Mouse (Mus musculus) liver, embryonic 15.5 days (tissue): ENCODE data around the gene Hist1h4f. TPM values are rescaled to one million over a fixed set of nuclear protein-coding genes. Genes with fewer than 3 reads are reported as not detected.
"Not testable (repeated sequence)": the region's sequence is repeated elsewhere in the genome, so short reads cannot be mapped to it uniquely, and the experiment has no call there.

Experiments
- ATAC-seq: fragments of 200-750 bp; cut with Nextera tagmentation; 2 replicates; pipeline ENCODE4 v1.8.0; 2017; ENCODE audit warnings: moderate number of reproducible peaks, mild to moderate bottlenecking, moderate library complexity; ENCODE audit not compliant: insufficient read depth
- H3K27ac ChIP-seq: fragments of 300-500 bp; sonication (generic); replicated peaks from 2 replicates; pipeline ENCODE4 v1.5.1; 2015; ENCODE audit warnings: mild to moderate bottlenecking, inconsistent platforms
- H3K27me3 ChIP-seq: fragments of 300-500 bp; sonication (generic); 2 replicates; pipeline ENCODE4 v1.6.1; 2015; ENCODE audit warnings: mild to moderate bottlenecking, inconsistent platforms
- H3K36me3 ChIP-seq: fragments of 300-500 bp; sonication (generic); replicated peaks from 2 replicates; pipeline ENCODE4 v1.6.1; 2015; ENCODE audit warnings: moderate library complexity, mild to moderate bottlenecking, inconsistent platforms
- H3K4me1 ChIP-seq: fragments of 300-500 bp; sonication (generic); replicated peaks from 2 replicates; pipeline ENCODE4 v1.6.1; 2015; ENCODE audit warnings: inconsistent platforms
- H3K4me2 ChIP-seq: fragments of 300-500 bp; sonication (generic); 2 replicates; pipeline ENCODE4 v1.6.1; 2015; ENCODE audit warnings: moderate library complexity, mild to moderate bottlenecking, inconsistent platforms
- H3K4me3 ChIP-seq: fragments of 300-500 bp; sonication (generic); replicated peaks from 2 replicates; pipeline ENCODE4 v1.5.1; 2015; ENCODE audit warnings: mild to moderate bottlenecking, inconsistent platforms
- H3K9ac ChIP-seq: fragments of 300-500 bp; sonication (generic); 2 replicates; pipeline ENCODE4 v1.6.1; 2015; ENCODE audit warnings: moderate library complexity, mild to moderate bottlenecking, inconsistent platforms
- H3K9me3 ChIP-seq: fragments of 300-500 bp; sonication (generic); replicated peaks from 2 replicates; pipeline ENCODE4 v1.6.1; 2016; ENCODE audit warnings: inconsistent platforms
- WGBS: fragments of 180-500 bp; shearing (Covaris S2); methylation state at CpG from one replicate; pipeline ENCODE4 v1.1.7; 2015; ENCODE audit warnings: mixed read lengths; ENCODE audit not compliant: insufficient replicate concordance; 5-methylcytosine and 5-hydroxymethylcytosine counted together
- polyA plus RNA-seq: library from polyadenylated mRNA; unstranded; fragments of >200 nt; fragmentation: Nextera tagmentation; extraction: Ambion mirVana; gene quantifications from 2 replicates; pipeline ENCODE4 v1.2.1, GENCODE M21; 2015

Hist1h4f gene
- polyA plus RNA-seq, 1 experiment from 2014 or later = 1.4 TPM

GRCm38 (mm10) chr13:23585442-23586098 lies 34.1 kb upstream of the Hist1h4f start:
- Histone ChIP-seq H3K9ac (peak overlapping the region; percentile 78), H3K4me2 (peak overlapping the region; percentile 74), H3K4me3 (peak overlapping the region; percentile 60), H3K4me1 (peaks cover 55% of the 10 kb centered on the region), H3K27ac (peak overlapping the region; percentile 97)
- H3K36me3 ChIP-seq, H3K27me3 ChIP-seq, H3K9me3 ChIP-seq: not testable (repeated sequence)
- WGBS = under 1% methylated on average over 23 of the region's 36 CpGs
- peak; percentile 75 for ATAC-seq

- peak; percentile 3 for ATAC-seq
- Histone ChIP-seq H3K27me3 (no peaks in the 10 kb centered on the region), H3K36me3 (no peaks in the 10 kb centered on the region), H3K4me3 (peak overlapping the region; percentile 60), H3K4me2 (peak overlapping the region; percentile 74), H3K9me3 (no peaks in the 10 kb centered on the region), H3K9ac (peak overlapping the region; percentile 78), H3K4me1 (peaks cover 61% of the 10 kb centered on the region), H3K27ac (peak overlapping the region; percentile 97)
- under 1% methylated on average over 21 of the region's 21 CpGs for WGBS
These were observed 33.6 kb upstream of the Hist1h4f start for GRCm38 (mm10) chr13:23585029-23585441.

DNA sequence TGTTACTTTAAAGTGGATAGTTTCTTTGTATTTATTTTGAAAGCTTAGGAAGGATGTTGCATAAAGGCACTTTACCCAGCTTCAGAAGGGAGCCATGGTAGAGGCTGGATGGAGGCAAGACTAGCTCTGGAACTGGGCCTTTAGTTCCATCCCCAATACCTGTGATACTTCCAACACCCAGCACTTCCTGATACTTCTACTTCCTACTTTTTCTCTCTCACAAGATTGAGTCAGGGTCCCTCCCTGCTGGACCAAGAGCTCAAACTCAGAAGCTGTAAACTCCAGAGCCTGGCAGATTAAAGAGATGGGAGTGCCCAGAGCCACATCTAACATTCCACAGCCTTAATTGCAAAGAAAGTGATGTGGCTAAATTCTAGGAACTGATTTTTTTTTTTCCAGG lies 32.9 kb upstream of the Hist1h4f start:
- Histone ChIP-seq H3K4me2 (peak overlapping the region; percentile 74), H3K27me3 (no peaks in the 10 kb centered on the region), H3K9ac (peak overlapping the region; percentile 78), H3K9me3 (no peaks in the 10 kb centered on the region), H3K27ac (peak overlapping the region; percentile 97), H3K4me1 (peaks cover 63% of the 10 kb centered on the region), H3K36me3 (no peaks in the 10 kb centered on the region), H3K4me3 (peak overlapping the region; percentile 60)
- no peak for ATAC-seq

- Histone ChIP-seq H3K27me3 (no peaks in the 10 kb centered on the region), H3K36me3 (no peaks in the 10 kb centered on the region), H3K4me1 (peaks cover 62% of the 10 kb centered on the region), H3K27ac (peak overlapping the region; percentile 97), H3K9me3 (no peaks in the 10 kb centered on the region), H3K9ac (peak overlapping the region; percentile 78), H3K4me3 (peak overlapping the region; percentile 60), H3K4me2 (peak overlapping the region; percentile 74)
- no peak for ATAC-seq
These were observed 32.1 kb upstream of the Hist1h4f start for GRCm38 (mm10) chr13:23583387-23584068.

DNA sequence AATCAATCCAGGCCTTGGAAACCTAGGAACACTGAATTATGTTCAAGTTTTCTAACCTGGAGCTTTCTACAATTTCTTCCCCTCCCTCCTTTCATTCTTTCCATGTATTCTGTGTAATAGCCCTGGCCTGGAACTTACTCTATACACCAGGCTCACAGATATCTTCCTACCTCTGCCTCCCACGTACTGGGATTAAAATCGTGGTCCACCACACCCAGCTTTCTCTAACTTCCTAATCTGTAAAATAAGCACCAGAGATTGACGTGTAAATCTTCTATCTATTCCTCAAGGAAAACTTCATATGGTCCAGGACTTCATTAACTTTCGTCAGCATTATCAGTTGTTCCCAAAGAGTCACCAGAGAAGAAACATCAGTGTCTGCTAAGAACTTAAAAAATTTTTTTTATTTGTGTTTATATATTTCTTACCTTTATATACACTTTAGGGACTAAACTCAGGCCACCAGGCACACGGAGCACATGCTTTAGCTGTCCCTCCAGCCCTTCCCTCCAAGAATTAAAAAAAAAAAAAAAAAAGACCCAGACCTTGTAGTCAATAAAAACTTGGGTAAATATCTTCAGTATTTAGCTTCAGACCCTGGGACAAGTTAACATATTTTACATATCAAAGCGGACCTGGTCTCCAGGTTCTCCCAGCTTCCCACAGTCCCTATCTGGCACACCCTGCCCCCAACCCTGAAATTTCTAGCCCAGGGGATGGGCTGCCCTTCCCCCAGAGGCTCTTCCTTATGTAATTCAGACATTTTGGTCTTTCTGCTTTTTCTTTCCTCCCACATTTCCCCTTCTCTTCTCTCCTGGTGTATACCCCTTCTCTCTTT lies 31.0 kb upstream of the Hist1h4f start:
- Histone ChIP-seq H3K27me3 (no peaks in the 10 kb centered on the region), H3K9me3 (no peaks in the 10 kb centered on the region), H3K4me3 (peak overlapping the region; percentile 60), H3K27ac (peak overlapping the region; percentile 97), H3K36me3 (no peaks in the 10 kb centered on the region), H3K4me1 (peaks cover 63% of the 10 kb centered on the region), H3K9ac (peak overlapping the region; percentile 78), H3K4me2 (peak overlapping the region; percentile 74)
- 7% methylated on average over 6 of the region's 6 CpGs for WGBS
- peak; percentile 1; the same call in 1 of the 2 replicates for ATAC-seq

GRCm38 (mm10) chr13:23581408-23582218 lies 30.2 kb upstream of the Hist1h4f start, which contains the start of gene Hist1h4d:
Gene Hist1h4d, plus strand, starts transcription at chr13:23581598.
- Histone ChIP-seq H3K27ac (peak within 1 kb of the TSS; percentile 97), H3K36me3 (no peaks in the 10 kb centered on the region), H3K9me3 (no peaks in the 10 kb centered on the region), H3K4me3 (peak within 1 kb of the TSS; percentile 60), H3K9ac (peak within 1 kb of the TSS; percentile 78), H3K27me3 (no peaks in the 10 kb centered on the region), H3K4me1 (peaks cover 65% of the 10 kb centered on the region), H3K4me2 (peak within 1 kb of the TSS; percentile 74)
- peak; percentile 80 for ATAC-seq
- under 1% methylated on average over 43 of the region's 43 CpGs for WGBS

- Histone ChIP-seq H3K9ac (peak overlapping the region; percentile 46), H3K4me2 (peak overlapping the region; percentile 77), H3K27ac (peak overlapping the region; percentile 96), H3K4me3 (peak overlapping the region; percentile 27), H3K4me1 (peaks cover 56% of the 10 kb centered on the region), H3K36me3 (no peaks in the 10 kb centered on the region), H3K9me3 (no peaks in the 10 kb centered on the region), H3K27me3 (no peaks in the 10 kb centered on the region)
- 77% methylated on average over 1 of the region's 1 CpGs for WGBS
- ATAC-seq = no peak
These were observed 26.4 kb upstream of the Hist1h4f start for GRCm38 (mm10) chr13:23577835-23578234.

DNA sequence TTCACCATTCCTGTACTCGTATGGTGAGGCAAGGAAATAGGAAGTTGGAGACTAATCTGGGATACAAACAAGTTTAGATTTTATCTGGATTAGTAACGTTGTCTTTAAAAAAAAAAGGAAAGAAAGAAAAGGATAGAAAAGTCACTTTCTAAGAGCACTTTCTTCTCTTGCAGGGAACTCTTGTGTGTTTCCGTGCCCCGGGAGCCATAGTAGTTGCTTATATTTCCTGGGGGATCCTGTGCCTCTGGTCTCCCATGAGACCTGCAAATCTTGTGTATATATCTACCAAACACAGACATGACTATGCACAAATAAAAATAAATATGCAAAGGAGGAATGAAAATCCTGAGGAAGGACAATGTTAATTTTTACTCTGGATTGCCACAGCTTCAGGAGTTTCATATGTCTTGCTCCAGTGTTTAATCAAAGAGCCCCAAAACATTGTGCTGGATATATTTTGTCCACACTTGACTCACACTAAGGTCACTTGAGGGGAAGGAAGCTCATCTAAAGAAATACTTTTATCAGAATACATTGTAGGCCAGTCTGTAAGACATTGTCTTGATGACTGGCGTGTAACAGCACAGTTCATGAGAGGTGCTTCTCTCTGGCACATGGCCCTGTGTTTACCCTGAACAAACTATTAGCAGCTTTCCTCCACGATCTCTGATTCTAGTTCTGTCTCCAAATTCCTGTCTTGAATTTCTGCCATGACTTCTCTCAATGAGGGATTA lies 25.6 kb upstream of the Hist1h4f start:
- no peak for ATAC-seq
- Histone ChIP-seq H3K4me2 (peak overlapping the region; percentile 77), H3K27me3 (no peaks in the 10 kb centered on the region), H3K9ac (peak overlapping the region; percentile 77), H3K9me3 (no peaks in the 10 kb centered on the region), H3K4me3 (peak overlapping the region; percentile 64), H3K4me1 (peaks cover 52% of the 10 kb centered on the region), H3K36me3 (no peaks in the 10 kb centered on the region), H3K27ac (peak overlapping the region; percentile 96)
- WGBS = 29% methylated on average over 6 of the region's 6 CpGs

DNA sequence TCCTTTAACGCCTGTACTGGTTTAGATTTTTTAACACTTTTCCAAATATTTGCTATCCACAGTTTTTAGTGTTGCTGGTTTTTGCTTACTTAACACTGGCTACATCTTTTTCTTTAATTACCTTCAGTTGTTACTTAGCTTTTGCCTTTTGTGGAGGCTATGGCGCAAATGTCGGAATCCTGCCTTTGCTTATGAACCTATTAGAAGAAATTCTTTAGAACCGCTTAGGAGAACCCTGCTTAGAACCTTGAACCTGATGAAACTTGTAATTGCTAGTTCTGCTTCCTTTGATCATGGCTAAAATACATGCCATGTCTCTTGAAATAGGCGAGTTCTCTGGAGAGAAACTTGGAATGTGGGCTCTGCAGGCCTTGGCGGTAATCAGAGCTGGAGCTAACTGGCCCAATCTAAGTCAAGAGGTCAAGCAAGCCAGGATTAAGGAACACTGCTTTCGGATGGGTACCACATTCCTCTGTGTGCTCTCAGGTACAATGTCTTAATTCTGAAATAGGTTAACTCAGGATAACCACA lies 25.0 kb upstream of the Hist1h4f start:
- Histone ChIP-seq H3K4me2 (peak overlapping the region; percentile 77), H3K27ac (peak overlapping the region; percentile 96), H3K9ac (peak overlapping the region; percentile 77), H3K36me3 (no peaks in the 10 kb centered on the region), H3K4me1 (peaks cover 47% of the 10 kb centered on the region), H3K9me3 (no peaks in the 10 kb centered on the region), H3K4me3 (peak overlapping the region; percentile 64), H3K27me3 (no peaks in the 10 kb centered on the region)
- 6% methylated on average over 7 of the region's 7 CpGs for WGBS
- no peak for ATAC-seq

DNA sequence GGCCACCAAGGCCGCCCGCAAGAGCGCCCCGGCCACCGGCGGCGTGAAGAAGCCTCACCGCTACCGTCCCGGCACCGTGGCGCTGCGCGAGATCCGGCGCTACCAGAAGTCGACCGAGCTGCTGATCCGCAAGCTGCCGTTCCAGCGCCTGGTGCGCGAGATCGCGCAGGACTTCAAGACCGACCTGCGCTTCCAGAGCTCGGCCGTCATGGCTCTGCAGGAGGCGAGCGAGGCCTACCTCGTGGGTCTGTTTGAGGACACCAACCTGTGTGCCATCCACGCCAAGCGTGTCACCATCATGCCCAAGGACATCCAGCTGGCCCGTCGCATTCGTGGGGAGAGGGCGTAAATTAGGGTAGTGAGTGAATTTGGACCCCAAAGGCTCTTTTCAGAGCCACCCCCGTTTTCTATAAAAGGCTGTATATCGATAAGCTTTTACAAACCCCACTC lies 24.4 kb upstream of the Hist1h4f start:
- Histone ChIP-seq H3K27ac (peak overlapping the region; percentile 96), H3K4me1 (peaks cover 42% of the 10 kb centered on the region), H3K4me2 (peak overlapping the region; percentile 77), H3K9ac (peak overlapping the region; percentile 77), H3K4me3 (peak overlapping the region; percentile 64)
- H3K36me3 ChIP-seq, H3K27me3 ChIP-seq, ATAC-seq, H3K9me3 ChIP-seq: not testable (repeated sequence)
- WGBS = under 1% methylated on average over 14 of the region's 40 CpGs
